Mouse (Mus musculus) stomach, postnatal 0 days (tissue): ENCODE measurements around the gene Ehmt2.

ENCODE experiments used
- CTCF ChIP-seq: IDR thresholded peaks from 2 replicates; pipeline ENCODE4 v1.5.1; 2016; ENCODE audit warnings: antibody characterized with exemption, low read depth, mild to moderate bottlenecking, moderate library complexity
- EP300 ChIP-seq: optimal IDR thresholded peaks from 2 replicates; pipeline ENCODE3; 2016; ENCODE audit warnings: antibody characterized with exemption

DNA sequence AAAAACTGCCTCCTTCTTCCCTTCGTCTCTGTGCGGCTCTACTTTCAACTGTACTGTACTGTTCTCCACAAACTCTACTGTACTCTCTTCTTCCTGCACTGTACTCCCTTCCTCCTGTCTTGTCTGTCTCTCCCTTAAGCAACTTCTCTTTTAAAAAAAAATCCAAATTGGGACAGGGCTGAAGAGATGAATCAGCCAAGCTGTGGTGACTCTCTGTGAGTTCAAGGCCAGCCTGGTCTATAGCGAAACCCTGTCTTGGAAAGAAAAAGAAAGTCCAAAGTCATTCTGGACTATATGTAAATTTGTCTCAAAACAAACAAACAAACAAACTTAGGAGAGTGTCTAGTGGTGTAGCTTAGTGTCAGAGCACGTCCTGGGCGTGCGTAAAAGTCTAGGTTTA is 23.9 kb upstream of the Ehmt2 start:
- TF ChIP-seq CTCF (no peak), EP300 (no peak)
